Mouse (Mus musculus) adrenal gland, adult 2 months (tissue): ENCODE measurements around the gene Mmp12. TPM values are rescaled to one million over a fixed set of nuclear protein-coding genes. Genes with fewer than 3 reads are reported as not detected.
"Not testable (repeated sequence)": the region's sequence is repeated elsewhere in the genome, so short reads cannot be mapped to it uniquely, and the experiment has no call there.

Source experiments
- DNase-seq: peaks from one replicate; pipeline ENCODE4 v3.0.0; 2021
- long read RNA-seq: library from polyadenylated mRNA; stranded (forward); transcript quantifications from one replicate; pipeline ENCODE4 v2.0.0, GENCODE M21; 2021
- polyA plus RNA-seq: library from polyadenylated mRNA; depleted of rRNA; stranded (reverse); fragments of >200 nt; gene quantifications from 2 replicates; pipeline ENCODE4 v1.2.3, GENCODE M21; 2012; rRNA removed
- total RNA-seq, 2 experiments: library from RNA; stranded (reverse); gene quantifications; 2 replicates each; pipeline ENCODE4 v1.2.3; 2021

The Mmp12 gene
- 10 to 100 TPM in 1 of 2 experiments, 1 to 10 TPM in 1; 4.5 to 16.2 TPM for total RNA-seq
- 0.75 and 1.2 TPM in 2 replicates for polyA plus RNA-seq
- long read RNA-seq, transcript Mmp12-201 (10 exons, 3,607 nt): major isoform, 11 of 12 reads
- long read RNA-seq, partial matches to known transcripts: 1 of 12 reads
- long read RNA-seq, other reads (novel, unspliced or antisense): 0 of 12 reads

DNA sequence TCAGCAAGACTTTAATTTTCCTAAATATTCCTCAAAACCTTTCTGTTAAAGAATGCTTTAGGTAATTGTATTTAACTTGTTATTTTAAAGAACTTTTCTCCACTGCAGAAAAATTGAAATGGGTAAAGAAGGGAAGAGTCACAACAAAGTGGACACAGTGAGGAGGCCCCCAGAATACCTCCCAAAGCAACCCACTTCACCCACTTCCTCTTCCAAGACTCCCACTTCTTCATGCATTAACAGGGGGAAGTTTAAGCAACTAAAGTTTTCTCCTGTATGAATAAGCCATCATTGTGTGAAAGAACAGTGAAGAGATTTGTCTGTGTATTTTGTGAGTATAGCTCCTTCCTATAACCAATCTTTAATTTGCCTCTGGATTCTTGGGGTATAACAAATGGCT lies at the start of gene Mmp12:
Mmp12 (plus strand) TSS at position 275 of the 400 bp plus-strand sequence.
- DNase-seq: no peak

DNA sequence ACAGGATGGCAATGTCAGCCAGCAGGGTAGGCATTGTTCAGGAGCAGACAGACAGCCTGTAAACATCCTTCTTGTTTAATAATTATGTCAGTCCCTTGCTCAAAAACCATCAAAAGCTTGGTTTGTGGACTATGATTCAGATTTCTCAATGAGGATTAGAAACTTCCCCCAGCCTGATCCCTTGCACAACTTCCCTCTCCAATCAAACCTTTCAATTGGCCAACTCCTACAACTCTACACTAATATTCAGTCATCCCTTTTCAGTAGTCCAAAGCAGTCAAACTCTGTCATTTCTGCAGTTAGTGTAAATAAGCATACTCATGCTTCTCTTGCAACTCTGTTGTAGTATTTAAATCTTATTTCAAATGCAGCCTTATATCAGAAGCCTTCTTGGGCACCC lies 12.3 kb upstream of the Mmp12 start:
- DNase-seq: no peak

DNA sequence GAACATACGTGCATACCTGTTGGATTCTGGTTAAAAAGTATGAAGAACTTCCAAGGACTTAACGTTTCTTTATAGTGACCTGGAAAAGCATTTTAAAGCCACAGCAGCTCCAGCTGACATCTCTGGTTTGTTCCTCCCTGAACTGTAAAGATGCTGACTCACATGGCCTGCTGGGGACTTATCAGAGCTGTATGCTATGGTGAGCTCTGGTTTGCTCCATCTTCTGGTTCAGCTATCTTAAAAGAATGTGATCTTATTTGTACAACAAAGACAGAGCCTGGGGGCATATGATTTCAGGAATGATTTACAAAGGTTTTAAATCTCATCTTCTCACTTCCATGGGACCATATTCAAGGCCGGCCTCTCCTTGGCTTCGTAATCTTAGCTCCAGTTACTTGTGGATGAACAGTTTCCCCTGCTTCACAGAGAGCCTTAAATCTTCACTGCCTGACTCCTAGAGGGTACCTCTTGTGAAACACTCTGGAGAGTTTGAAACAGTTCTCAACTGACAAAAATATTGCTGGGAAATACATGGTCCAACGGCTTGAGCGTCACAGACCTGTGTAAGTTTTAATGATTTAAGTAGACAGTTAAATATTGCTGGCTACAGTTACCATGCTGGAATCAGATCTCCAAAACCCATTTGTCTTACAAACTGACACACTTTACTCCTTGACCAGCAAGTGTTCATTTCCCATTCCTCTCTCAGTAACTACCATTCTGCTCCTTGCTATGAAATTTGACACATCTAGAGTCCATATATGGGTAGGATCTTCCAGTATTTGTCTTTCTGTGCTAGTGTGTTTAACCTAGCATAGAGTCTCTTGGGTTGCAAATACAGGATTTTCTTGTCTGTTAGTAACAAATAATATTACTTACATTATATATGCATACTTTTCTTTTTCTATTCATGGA lies 8.2 kb upstream of the Mmp12 start:
- no peak for DNase-seq

DNA sequence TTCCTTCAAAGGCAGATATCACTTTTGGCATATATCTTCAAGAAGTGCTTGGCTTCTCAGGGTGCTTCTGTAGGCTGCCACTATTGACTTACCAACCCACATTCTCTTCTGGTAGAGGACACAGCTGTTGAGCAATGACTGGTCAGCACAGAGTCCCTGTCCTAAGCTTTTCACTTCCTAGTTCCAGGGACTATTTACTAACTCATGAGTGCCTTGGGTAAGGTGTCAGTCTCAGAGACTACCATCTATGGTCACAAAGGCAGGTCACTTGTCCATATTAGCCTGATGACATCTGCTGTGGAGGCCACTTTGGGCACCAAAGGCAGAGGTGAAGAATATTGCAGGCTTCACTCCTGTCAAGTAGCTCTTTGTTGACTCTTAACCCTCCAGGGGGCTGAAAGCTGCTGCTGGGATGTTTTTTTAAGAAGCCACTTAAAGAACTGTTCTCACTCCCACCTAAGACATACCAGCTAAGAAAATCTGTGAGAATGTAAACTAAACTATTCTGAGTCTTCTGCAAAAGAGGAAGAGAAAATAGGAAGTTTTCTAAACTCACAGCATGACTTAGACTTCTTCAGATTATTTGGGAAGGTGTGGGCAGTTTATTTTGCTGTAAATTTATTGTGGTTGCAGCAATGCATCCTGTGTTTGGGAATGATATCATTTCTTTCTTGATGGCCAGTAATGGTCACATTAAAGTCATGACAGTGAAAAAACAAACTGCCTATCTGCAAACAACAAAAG lies 7.3 kb upstream of the Mmp12 start:
- no peak for DNase-seq

DNA sequence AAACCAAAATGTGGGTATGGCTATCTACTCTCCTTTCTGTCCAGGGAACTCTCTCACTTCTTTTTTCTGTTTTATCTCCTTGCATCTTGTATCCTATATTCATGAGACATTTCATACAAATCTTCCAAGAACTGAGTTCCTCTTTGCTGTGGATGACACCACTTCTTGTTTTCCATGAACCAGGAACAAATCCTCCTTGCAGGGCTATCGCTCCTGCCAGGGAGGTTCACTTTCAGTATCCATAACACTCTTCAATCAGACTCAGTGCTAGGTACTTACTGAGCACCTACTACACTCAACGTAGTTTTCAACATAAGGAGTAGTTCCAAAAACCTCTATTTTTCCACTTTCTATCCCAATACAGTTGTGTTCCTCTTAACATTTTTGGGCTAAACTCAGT lies 1.3 kb downstream of the Mmp12 start:
- no peak for DNase-seq

DNA sequence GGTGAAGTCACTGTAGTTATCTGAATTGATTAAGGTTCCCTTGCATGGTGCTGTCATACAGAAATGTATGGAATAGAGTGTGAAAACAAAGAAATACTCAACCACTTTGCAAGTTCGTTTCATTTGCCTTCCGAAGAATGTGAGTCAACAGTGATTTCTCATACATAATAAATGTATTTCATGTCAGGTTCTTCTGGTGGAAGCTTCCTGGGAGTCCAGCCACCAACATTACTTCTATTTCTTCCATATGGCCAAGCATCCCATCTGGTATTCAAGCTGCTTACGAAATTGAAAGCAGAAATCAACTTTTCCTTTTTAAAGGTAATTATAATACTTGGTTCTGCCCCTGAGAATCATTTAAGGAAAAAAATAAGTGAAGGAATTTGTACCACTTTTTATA lies 10.4 kb downstream of the Mmp12 start:
- no peak for DNase-seq

DNA sequence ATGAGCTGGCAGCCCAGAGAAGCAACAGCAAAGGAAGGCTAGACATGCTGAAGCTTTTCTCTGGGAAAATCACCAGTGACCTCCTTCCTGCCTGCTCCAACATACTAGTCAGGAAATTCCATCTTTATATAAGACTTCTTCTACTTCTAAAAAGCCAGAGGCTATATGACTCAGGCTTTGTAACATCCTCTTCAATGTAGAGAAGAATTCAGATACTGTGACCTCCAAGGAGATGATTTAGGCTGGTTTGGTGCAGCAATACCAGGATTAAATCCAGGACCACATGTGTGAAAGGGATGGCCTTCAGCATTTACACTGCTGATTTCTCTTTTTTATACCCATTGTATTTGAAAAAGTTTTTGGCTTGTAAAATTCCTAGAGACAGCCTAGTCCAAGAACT lies 43.8 kb downstream of the Mmp12 start, which contains the start of gene Mmp1b:
Mmp1b (minus strand) TSS at position 101 of the 400 bp plus-strand sequence.
- DNase-seq: no peak

DNA sequence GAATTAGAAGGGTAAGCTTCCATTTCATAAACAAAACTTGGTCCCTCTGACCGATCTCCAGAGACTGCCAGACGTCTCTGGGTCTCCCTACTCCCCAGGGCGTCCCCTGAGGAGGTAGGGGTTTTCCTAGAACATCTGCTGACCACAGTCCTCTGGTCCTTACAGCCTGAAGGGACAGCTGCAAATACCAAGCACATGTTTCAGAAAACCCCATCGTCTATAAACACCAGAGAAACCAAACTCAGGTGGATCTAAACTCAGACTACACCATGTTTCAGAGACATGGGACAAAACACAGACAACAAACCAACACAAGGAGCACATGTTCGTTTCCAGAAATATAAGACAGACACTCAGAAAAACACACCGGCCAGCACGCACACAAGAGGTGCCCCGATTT lies 52.4 kb downstream of the Mmp12 start:
- not testable (repeated sequence) for DNase-seq

Other genes with a start within 250 kb of the Mmp12 start
- 10 to 100 TPM in 1 of 2 experiments, 1 to 10 TPM in 1; 9.1 to 11.0 TPM for gene Dync2h1, start 159.9 kb upstream of the Mmp12 start, total RNA-seq
- 0.79 and 0.85 TPM in 2 replicates for gene Dync2h1, start 159.9 kb upstream of the Mmp12 start, polyA plus RNA-seq
- gene Dcun1d5, start 159.9 kb upstream of the Mmp12 start, total RNA-seq: 10 to 100 TPM; 69.1 to 73.3 TPM
- 52.1 and 62.2 TPM in 2 replicates for gene Dcun1d5, start 159.9 kb upstream of the Mmp12 start, polyA plus RNA-seq
- 1 to 10 TPM in 1 of 2 experiments, under 1 TPM in 1; 0.37 to 1.1 TPM for gene Mmp13, start 71.9 kb upstream of the Mmp12 start, total RNA-seq
- 0.12 and 0.32 TPM in 2 replicates for gene Mmp13, start 71.9 kb upstream of the Mmp12 start, polyA plus RNA-seq
- gene Mmp1b, start 43.7 kb downstream of the Mmp12 start, total RNA-seq: not detected
- gene Mmp1b, start 43.7 kb downstream of the Mmp12 start, polyA plus RNA-seq: not detected in 2 replicates
- gene Mmp3, start 101.4 kb downstream of the Mmp12 start, total RNA-seq: not detected
- 0.15 TPM in 1 of 2 replicates, not detected in the other for gene Mmp3, start 101.4 kb downstream of the Mmp12 start, polyA plus RNA-seq
- gene Mmp10, start 158.0 kb downstream of the Mmp12 start, total RNA-seq: not detected
- not detected in 2 replicates for gene Mmp10, start 158.0 kb downstream of the Mmp12 start, polyA plus RNA-seq
- under 1 TPM in 1 of 2 experiments, not detected in 1; 0.78 TPM for gene Mmp8, start 214.1 kb downstream of the Mmp12 start, total RNA-seq
- not detected in 2 replicates for gene Mmp8, start 214.1 kb downstream of the Mmp12 start, polyA plus RNA-seq
- gene Mmp27, start 227.0 kb downstream of the Mmp12 start, total RNA-seq: 1 to 10 TPM in 1 of 2 experiments, under 1 TPM in 1; 0.21 to 9.2 TPM
- gene Mmp27, start 227.0 kb downstream of the Mmp12 start, polyA plus RNA-seq: 0.08 TPM in 1 of 2 replicates, not detected in the other